Mouse (Mus musculus) megakaryocyte, embryonic 14.5 days (primary cell): ENCODE measurements around the gene Slc23a2.

Experiments
- FLI1 ChIP-seq: IDR thresholded peaks from 2 replicates; pipeline ENCODE4 v1.6.1; 2012; ENCODE audit warnings: low read length, inconsistent platforms, mixed read lengths
- GATA1 ChIP-seq: IDR thresholded peaks from 3 replicates; pipeline ENCODE4 v1.6.1; 2012; ENCODE audit warnings: mixed read lengths, low read length, inconsistent platforms, borderline replicate concordance

GRCm38 (mm10) chr2:132043101-132043621 is 101.7 kb downstream of the Slc23a2 start:
- no peak for TF ChIP-seq FLI1
- TF ChIP-seq GATA1 = no peak
